Mouse (Mus musculus) urinary bladder, postnatal 36 days (tissue): ENCODE results near the gene Stc2.

ENCODE experiments used
- DNase-seq, 2 experiments: peaks; one replicate each; pipeline ENCODE4 v3.0.0; 2022; ENCODE audit warnings: low spot score in 2 of 2, mixed read lengths in 1 of 2

The Stc2 gene

GRCm38 (mm10) chr11:31366421-31366820 is 3.5 kb downstream of the Stc2 start:
- DNase-seq: no peak

DNA sequence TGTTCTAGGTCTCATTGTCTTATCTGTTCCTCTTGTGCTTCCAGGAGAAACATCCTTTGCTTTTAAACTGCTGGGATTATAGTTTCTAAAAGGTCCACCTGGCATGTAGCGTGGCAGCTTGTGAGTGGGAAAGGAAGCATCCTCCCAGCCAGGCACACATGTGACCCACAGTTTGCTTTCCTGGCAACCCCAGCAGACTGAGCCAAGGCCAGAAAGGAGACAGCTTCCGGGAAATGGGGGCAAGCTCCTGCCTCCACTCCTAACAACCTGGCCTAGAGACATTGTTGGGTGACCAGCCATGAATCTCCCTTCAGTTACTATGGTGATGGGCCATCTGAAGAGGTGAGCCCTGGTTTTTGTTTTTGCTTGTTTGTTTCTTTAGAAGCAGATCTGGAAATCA is 3.9 kb downstream of the Stc2 start:
- DNase-seq: no peak

GRCm38 (mm10) chr11:31365280-31365679 is 4.6 kb downstream of the Stc2 start:
- no peak for DNase-seq

DNA sequence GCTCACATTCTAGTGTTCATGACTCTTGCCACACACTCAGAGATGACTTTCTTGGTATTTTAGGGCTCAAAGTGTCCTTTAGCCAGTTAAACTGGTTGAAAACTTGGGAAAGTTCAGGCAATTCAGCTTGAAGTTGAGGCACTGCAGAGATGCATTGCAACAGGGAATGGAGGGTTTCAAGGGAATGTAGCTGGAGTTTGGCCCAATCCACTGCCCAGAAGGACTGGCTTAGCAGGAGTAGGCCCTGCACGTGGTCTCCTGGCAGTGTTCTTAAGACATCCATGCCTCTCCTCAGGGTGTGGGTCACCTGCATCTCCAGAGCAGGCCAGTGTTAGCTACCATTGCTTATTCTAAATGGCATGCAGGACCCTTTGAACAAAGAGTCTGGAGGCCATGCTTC is 7.0 kb downstream of the Stc2 start:
- DNase-seq: no peak

DNA sequence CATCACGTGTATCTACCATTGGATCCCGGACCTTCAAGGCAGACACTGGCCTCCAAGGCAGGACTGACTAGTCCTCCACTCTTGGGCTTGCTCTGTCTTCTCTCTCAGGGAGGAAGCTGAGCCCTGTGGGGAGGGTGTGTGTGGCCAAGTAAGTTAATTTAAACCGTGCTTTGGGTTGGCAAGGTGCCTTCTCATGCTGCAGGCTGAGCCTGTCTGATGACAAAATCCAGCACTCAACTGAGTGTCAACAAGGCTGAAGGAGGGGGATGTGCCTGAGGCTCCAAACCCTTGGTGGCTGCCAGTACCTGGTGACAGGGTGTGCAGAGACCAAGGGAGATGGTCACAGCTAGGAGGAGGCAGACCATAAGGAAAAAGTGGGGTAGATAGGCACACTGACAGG is 7.5 kb downstream of the Stc2 start:
- DNase-seq: no peak

DNA sequence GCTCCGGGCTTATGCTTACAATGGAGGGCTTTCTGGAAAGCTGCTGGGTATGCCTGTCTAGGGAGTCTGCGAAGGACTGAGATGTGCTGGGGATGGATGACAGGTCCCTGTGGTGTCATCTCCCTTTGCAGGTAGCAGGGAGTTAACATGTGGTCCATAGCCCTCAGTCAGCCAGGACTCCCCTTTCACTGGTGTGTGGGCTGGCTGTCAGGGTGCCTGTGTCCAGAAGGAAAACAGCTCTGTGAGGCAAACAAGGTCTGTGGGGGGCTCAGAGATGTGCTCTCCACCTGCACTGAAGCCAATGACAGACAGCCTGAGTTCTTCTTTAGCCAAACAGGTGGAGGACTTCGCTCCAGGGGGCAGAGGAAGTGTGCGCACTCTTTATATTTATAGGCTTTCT is 8.8 kb downstream of the Stc2 start:
- no peak for DNase-seq

DNA sequence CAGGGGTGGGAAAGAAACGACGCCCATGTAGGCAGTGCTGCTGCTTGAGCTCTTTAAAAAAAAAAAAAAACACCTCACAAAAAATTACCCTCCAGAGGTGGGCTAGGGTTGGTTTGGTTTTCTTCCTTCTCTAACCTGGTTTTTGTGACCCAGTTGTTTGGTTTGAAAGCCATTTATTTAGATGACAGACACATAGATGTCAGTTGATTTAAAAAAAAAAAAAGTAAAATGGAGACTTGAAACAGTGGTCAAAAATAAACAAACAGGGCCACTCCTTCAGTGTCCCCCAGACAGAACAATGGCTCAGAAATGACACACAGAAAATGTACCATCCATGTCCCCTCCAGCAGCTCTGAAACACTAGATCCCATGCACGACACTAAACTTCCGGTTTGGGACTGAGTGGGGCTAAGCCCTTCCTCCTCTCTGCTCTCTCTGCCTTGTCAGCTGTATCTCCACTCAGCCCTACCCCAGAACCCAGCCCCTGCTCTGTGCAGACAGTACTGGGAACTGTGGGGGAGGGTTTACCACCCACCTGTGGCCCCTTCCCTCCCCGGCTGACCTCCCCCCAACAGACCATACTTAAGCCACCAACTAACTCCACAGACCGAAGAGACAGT is 10.5 kb downstream of the Stc2 start:
- DNase-seq: no peak

DNA sequence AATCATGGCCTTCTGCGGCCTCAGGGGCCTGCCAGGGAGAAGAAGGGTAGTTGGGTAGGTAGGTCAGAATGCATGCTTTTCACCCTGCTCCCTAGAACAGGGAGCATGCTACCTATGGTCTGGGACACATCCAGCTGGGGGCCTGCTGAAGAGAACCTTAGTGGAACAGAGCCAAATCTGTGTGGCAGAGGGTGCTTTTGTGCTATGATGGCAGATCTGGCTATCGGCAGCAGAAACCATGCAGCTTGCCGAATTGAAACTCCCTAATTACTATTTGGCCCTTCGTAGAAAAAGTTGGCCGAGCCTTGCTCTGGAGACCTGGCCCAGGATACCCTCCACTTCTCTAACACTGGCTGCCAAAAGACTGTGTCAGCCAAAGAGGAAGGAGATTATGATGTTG is 11.4 kb downstream of the Stc2 start:
- DNase-seq: no peak

- no peak for DNase-seq
Measured at GRCm38 (mm10) chr11:31356866-31357265, 13.0 kb downstream of the Stc2 start.

- DNase-seq: no peak
Measured at GRCm38 (mm10) chr11:31355737-31356136, 14.1 kb downstream of the Stc2 start.

DNA sequence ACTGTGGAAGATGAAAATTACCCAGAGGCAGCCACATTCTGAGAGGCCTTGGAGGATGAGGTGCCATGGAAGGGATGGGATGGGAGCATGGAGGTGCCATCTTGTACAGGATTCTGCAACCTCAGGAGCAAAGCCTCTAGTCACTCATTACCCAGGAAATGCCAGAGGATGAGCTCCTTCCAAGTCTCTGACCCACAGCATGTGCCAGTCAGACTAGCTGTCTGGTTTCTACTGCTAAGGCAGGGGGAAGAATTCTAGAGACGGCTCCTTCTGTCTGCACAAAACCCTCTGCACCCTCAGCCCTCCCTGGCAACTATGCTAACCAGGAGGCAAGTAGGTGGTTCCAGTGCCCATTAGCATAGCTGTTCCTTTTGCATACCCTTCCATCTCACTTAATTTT is 15.4 kb downstream of the Stc2 start:
- DNase-seq: no peak
